Mouse (Mus musculus): Measurements from ENCODE around the gene Zfp366. TPM values are rescaled to one million over a fixed set of nuclear protein-coding genes. Genes with fewer than 3 reads are reported as not detected.

Gene Zfp366
- polyA plus RNA-seq, 1 experiment from 2014 or later: 1.2 TPM

DNA sequence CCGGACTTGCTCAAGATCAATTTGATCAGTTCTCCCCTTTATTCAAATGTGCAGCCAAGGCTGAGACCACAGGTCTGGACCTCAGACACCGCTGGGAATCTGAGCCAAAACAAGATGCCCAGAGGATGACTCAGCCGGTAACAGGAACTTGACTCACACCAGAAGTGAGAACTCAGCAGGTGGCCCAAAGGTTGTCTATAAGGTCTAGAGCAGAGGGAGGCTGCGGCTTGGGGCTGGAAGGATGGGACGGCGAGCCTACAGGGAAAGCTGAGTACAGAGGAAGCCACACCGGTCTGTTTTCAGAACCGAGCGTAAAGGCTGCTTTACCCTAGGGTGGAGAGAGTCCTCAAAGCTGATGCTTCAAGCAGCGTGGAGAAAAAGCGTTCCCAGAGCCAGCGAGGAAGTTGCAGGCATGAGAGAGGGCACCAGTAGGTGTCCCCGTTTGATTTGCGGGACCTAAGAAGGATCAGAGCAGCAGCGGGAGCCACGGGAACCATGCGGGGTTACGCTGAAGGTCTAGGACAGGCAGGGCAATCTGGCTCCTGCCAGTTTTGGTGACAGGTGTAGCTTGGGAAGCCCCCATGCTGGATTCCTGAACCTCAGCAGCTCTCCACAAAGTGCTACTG, 32.2 kb upstream of the Zfp366 start:
- WGBS: 16% methylated on average over 18 of the region's 18 CpGs
- Histone ChIP-seq H3K36me3 (ENCODE audit: control insufficient read depth, insufficient read depth, low read length) (no peaks in the 10 kb centered on the region), H3K9ac (replicated peaks; ENCODE audit: low read depth, low read length) (no peak overlapping the region), H3K4me1 (ENCODE audit: control insufficient read depth, insufficient read depth, low read length) (peaks cover 2% of the 10 kb centered on the region; the same call in 1 of the 2 replicates), H3K9me3 (ENCODE audit: control insufficient read depth, low read depth, low read length) (peaks cover 5% of the 10 kb centered on the region; the same call in 1 of the 2 replicates), H3K27me3 (ENCODE audit: control insufficient read depth, insufficient read depth, low read length) (no peaks in the 10 kb centered on the region), H3K27ac (ENCODE audit: low read length) (no peak overlapping the region), H3K4me3 (ENCODE audit: low read depth, low read length) (no peak overlapping the region), H3K4me2 (replicated peaks; ENCODE audit: low read depth, low read length) (no peak overlapping the region; the same call in 1 of the 2 replicates)
- no peak for ATAC-seq (ENCODE audit: insufficient number of reproducible peaks, insufficient read depth, low FRiP score, low read depth)

DNA sequence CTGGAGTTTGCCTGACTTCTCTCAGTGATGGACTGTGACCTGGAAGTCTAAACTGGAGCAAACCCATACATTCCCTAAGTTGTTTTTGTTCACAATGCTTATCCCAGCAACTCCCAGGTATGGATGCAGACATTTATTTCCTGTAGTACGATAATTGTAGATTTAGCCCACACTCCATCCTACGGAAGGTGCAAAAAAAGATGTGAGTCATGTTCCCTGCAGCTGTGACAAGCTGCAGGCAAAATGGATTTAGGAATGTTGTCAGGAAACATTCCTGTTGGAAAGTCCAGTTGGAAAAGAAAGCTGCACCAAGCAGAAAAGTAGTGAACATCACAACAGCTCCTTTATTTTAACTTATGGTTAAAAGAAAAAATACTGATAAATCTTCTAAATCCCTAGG, 26.9 kb upstream of the Zfp366 start:
- Histone ChIP-seq H3K4me3 (ENCODE audit: low read depth, low read length) (no peak overlapping the region), H3K9me3 (ENCODE audit: control insufficient read depth, low read depth, low read length) (peaks cover 5% of the 10 kb centered on the region; the same call in 1 of the 2 replicates), H3K27ac (ENCODE audit: low read length) (no peak overlapping the region), H3K4me2 (replicated peaks; ENCODE audit: low read depth, low read length) (no peak overlapping the region), H3K9ac (replicated peaks; ENCODE audit: low read depth, low read length) (no peak overlapping the region), H3K4me1 (ENCODE audit: control insufficient read depth, insufficient read depth, low read length) (no peaks in the 10 kb centered on the region), H3K36me3 (ENCODE audit: control insufficient read depth, insufficient read depth, low read length) (no peaks in the 10 kb centered on the region), H3K27me3 (ENCODE audit: control insufficient read depth, insufficient read depth, low read length) (no peaks in the 10 kb centered on the region)
- WGBS: 62% methylated on average over 2 of the region's 2 CpGs
- ATAC-seq (ENCODE audit: insufficient number of reproducible peaks, insufficient read depth, low FRiP score, low read depth): no peak

DNA sequence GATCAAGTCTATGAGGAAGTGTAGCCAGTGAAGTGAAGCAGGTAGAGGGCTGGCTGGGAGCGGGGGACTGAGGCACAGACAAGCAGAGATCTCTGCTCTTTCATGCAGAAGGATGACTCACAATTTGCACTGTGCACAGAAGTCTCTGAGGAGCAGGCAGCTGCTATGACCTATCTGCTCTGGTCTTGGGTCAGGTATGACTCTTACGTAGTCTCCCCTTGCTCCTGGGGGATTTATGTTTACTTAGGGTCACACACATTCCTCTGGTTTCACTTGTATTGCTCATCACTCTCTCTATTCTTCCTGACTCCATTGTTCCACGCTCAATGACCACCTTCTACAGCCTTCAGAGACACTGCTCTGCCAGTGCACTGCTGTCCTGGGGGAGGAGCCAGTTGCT, 25.9 kb upstream of the Zfp366 start:
- Histone ChIP-seq H3K9me3 (ENCODE audit: control insufficient read depth, low read depth, low read length) (peaks cover 5% of the 10 kb centered on the region; the same call in 1 of the 2 replicates), H3K4me2 (replicated peaks; ENCODE audit: low read depth, low read length) (no peak overlapping the region), H3K9ac (replicated peaks; ENCODE audit: low read depth, low read length) (no peak overlapping the region), H3K4me3 (ENCODE audit: low read depth, low read length) (no peak overlapping the region), H3K27me3 (ENCODE audit: control insufficient read depth, insufficient read depth, low read length) (no peaks in the 10 kb centered on the region), H3K36me3 (ENCODE audit: control insufficient read depth, insufficient read depth, low read length) (no peaks in the 10 kb centered on the region), H3K4me1 (ENCODE audit: control insufficient read depth, insufficient read depth, low read length) (peaks cover 5% of the 10 kb centered on the region; the same call in 1 of the 2 replicates), H3K27ac (ENCODE audit: low read length) (no peak overlapping the region)
- ATAC-seq (ENCODE audit: insufficient number of reproducible peaks, insufficient read depth, low FRiP score, low read depth): no peak
- 80% methylated on average over 3 of the region's 3 CpGs for WGBS

DNA sequence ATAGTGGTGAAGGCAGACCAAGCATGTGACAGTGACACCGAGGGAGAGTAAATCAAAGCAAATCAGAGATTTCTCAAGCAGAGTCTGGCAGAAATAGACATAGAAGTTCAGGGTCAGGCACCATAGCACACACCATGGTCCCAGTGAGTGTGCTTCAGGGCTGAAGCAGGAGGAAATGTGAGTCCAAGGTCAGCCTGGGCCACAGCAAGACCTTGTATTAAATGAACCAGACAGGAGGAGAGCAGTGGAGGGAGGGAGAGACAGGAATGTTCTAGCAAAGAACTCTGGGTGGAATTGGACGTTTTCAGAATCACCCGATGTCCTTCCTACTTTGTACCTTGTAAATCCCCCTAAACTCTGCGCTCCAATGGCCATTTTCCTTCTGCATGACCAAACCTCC, 21.6 kb upstream of the Zfp366 start:
- H3K27ac ChIP-seq (ENCODE audit: low read length): no peak overlapping the region

DNA sequence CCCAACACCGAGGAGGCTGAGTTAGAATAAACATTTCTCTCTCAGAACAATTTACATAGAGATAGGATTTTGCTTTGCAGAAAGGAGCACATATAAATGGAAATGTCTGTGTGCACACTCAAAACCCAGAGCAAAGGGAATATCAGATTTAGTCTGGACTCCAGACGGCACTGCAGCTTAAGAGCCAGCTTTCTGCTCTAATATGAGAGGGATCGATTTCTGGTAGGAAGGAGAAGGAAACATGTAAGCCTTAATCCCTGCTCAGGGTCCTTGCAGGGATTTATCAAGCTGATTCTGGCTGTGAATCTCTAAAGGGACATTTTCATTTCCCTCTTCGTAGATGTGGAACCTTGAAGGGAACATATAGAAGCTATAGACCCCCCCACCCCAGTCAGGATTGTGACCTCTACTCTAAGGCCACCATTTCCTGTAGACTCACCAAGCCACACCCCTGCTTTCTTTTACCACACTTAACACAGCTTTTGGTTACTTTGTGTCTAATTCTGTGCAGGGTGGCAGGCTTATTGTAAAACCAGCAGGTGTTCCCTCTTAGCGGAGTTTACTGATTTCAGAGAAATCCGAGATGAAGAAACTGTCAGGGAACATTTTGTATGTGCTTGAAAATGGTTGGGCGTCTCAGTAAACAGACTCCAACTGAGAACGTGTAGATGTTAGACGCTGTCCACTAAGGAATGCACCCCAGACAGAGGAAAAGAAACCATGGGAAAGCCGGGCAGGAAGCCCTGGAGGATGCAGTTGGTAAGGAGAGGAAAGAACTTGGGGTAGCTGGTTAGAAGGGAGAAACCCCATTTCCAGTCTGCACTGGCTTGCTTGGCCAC, 20.9 kb upstream of the Zfp366 start:
- Histone ChIP-seq H3K4me1 (ENCODE audit: control insufficient read depth, insufficient read depth, low read length) (peaks cover 9% of the 10 kb centered on the region; the same call in 1 of the 2 replicates), H3K9ac (replicated peaks; ENCODE audit: low read depth, low read length) (no peak overlapping the region), H3K9me3 (ENCODE audit: control insufficient read depth, low read depth, low read length) (no peaks in the 10 kb centered on the region), H3K36me3 (ENCODE audit: control insufficient read depth, insufficient read depth, low read length) (no peaks in the 10 kb centered on the region), H3K4me3 (ENCODE audit: low read depth, low read length) (no peak overlapping the region), H3K27me3 (ENCODE audit: control insufficient read depth, insufficient read depth, low read length) (no peaks in the 10 kb centered on the region), H3K4me2 (replicated peaks; ENCODE audit: low read depth, low read length) (peak overlapping the region; percentile 5; the same call in 1 of the 2 replicates), H3K27ac (ENCODE audit: low read length) (peak overlapping the region; percentile 21; the same call in 1 of the 2 replicates)
- 19% methylated on average over 10 of the region's 10 CpGs for WGBS
- ATAC-seq (ENCODE audit: insufficient number of reproducible peaks, insufficient read depth, low FRiP score, low read depth): no peak

More for the DNA sequence above, 21.6 kb upstream of the Zfp366 start:
- no peak overlapping the region for H3K4me3 ChIP-seq (ENCODE audit: low read depth, low read length)
- no peaks in the 10 kb centered on the region for H3K27me3 ChIP-seq (ENCODE audit: control insufficient read depth, insufficient read depth, low read length)
- H3K4me2 ChIP-seq (replicated peaks; ENCODE audit: low read depth, low read length): no peak overlapping the region
- no peaks in the 10 kb centered on the region for H3K36me3 ChIP-seq (ENCODE audit: control insufficient read depth, insufficient read depth, low read length)
- no peaks in the 10 kb centered on the region for H3K9me3 ChIP-seq (ENCODE audit: control insufficient read depth, low read depth, low read length)
- no peak overlapping the region for H3K9ac ChIP-seq (replicated peaks; ENCODE audit: low read depth, low read length)
- peaks cover 9% of the 10 kb centered on the region; the same call in 1 of the 2 replicates for H3K4me1 ChIP-seq (ENCODE audit: control insufficient read depth, insufficient read depth, low read length)
- WGBS: 57% methylated on average over 4 of the region's 4 CpGs
- no peak for ATAC-seq (ENCODE audit: insufficient number of reproducible peaks, insufficient read depth, low FRiP score, low read depth)

DNA sequence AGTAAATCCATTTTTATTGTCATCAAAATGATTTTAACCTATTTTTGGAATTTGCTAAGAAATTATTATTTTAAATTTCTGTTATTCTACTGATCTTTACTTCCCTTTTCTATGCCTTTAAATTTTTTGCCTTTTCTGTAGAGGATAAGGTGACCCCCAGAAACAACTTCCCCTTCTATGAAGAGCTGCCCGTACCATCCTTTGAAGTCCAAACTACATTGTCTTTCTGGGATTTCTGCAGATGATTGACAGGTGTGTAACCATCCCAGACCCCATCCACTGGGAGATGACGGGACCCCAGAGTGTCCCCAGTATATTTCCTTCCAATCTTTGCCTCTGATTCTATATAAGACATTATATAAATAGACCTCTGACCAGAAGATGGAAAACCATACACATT, 20.3 kb upstream of the Zfp366 start:
- Histone ChIP-seq H3K4me1 (ENCODE audit: control insufficient read depth, insufficient read depth, low read length) (peaks cover 9% of the 10 kb centered on the region; the same call in 1 of the 2 replicates), H3K4me3 (ENCODE audit: low read depth, low read length) (no peak overlapping the region), H3K36me3 (ENCODE audit: control insufficient read depth, insufficient read depth, low read length) (no peaks in the 10 kb centered on the region), H3K9ac (replicated peaks; ENCODE audit: low read depth, low read length) (no peak overlapping the region), H3K4me2 (replicated peaks; ENCODE audit: low read depth, low read length) (no peak overlapping the region; the same call in 1 of the 2 replicates), H3K9me3 (ENCODE audit: control insufficient read depth, low read depth, low read length) (no peaks in the 10 kb centered on the region), H3K27ac (ENCODE audit: low read length) (0 out of 2 replicates have a peak overlapping the region, but pooled peaks have one; percentile 21), H3K27me3 (ENCODE audit: control insufficient read depth, insufficient read depth, low read length) (no peaks in the 10 kb centered on the region)
- WGBS: 70% methylated on average over 2 of the region's 2 CpGs
- ATAC-seq (ENCODE audit: insufficient number of reproducible peaks, insufficient read depth, low FRiP score, low read depth): no peak

DNA sequence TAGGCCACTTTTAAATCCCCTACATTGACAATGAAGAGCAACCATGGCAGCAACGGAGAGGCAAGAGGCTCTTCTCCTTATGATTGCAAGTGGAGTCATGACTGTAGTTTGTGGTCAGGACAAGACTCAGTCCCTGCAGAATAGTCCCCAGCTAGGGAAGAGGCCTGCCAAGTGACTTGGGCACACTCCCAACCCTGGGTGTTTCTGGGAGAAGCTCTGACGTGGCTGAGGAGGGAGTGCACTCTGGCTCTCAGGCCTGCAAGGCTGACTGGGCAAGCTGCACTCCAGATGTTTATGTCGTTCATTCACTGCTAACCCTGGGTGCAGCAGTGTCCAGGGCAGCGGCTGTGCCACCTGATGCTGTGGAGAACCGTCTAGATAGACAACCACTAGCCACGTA, 15.2 kb upstream of the Zfp366 start:
- H3K4me1 ChIP-seq (ENCODE audit: control insufficient read depth, insufficient read depth, low read length): no peaks in the 10 kb centered on the region
- H3K9ac ChIP-seq (replicated peaks; ENCODE audit: low read depth, low read length): no peak overlapping the region
- no peak overlapping the region for H3K4me3 ChIP-seq (ENCODE audit: low read depth, low read length)
- ATAC-seq (ENCODE audit: insufficient number of reproducible peaks, insufficient read depth, low FRiP score, low read depth): no peak
- no peaks in the 10 kb centered on the region for H3K9me3 ChIP-seq (ENCODE audit: control insufficient read depth, low read depth, low read length)
- no peaks in the 10 kb centered on the region for H3K27me3 ChIP-seq (ENCODE audit: control insufficient read depth, insufficient read depth, low read length)
- 78% methylated on average over 6 of the region's 6 CpGs for WGBS
- H3K36me3 ChIP-seq (ENCODE audit: control insufficient read depth, insufficient read depth, low read length): no peaks in the 10 kb centered on the region
- no peak overlapping the region for H3K4me2 ChIP-seq (replicated peaks; ENCODE audit: low read depth, low read length)
- no peak overlapping the region for H3K27ac ChIP-seq (ENCODE audit: low read length)

DNA sequence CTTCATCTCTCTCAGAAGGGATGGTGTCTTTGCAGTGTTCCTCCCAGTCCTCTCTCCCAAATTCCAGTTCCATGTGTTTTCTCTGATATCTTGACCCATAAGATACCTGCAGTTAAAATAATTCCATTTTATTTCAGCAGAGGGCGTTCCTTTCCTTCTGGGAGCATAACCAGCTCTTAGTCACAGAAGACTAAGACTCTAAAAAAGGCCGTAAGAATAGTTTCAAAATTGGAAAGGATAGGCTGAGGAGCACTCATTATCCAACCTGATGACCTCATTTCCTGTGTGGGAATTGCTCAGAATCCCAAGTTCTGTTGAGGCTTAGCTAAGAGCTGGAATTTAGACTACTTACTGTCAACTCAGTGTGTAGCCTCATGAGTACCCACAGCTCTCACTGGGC, 14.3 kb upstream of the Zfp366 start:
- H3K9me3 ChIP-seq (ENCODE audit: control insufficient read depth, low read depth, low read length): no peaks in the 10 kb centered on the region
- WGBS: 40% methylated on average over 2 of the region's 2 CpGs
- H3K4me2 ChIP-seq (replicated peaks; ENCODE audit: low read depth, low read length): no peak overlapping the region
- H3K27me3 ChIP-seq (ENCODE audit: control insufficient read depth, insufficient read depth, low read length): no peaks in the 10 kb centered on the region
- H3K27ac ChIP-seq (ENCODE audit: low read length): no peak overlapping the region
- H3K9ac ChIP-seq (replicated peaks; ENCODE audit: low read depth, low read length): no peak overlapping the region
- no peak overlapping the region for H3K4me3 ChIP-seq (ENCODE audit: low read depth, low read length)
- ATAC-seq (ENCODE audit: insufficient number of reproducible peaks, insufficient read depth, low FRiP score, low read depth): no peak
- H3K4me1 ChIP-seq (ENCODE audit: control insufficient read depth, insufficient read depth, low read length): no peaks in the 10 kb centered on the region
- no peaks in the 10 kb centered on the region for H3K36me3 ChIP-seq (ENCODE audit: control insufficient read depth, insufficient read depth, low read length)
